Mouse (Mus musculus): ENCODE measurements around the gene Ucma.

The Ucma gene

GRCm38 (mm10) chr2:5001266-5001665 is 25.3 kb downstream of the Ucma start:
- no peak for DNase-seq (ENCODE audit: low read depth, low spot score)

GRCm38 (mm10) chr2:5007107-5007506 is 31.2 kb downstream of the Ucma start:
- DNase-seq (ENCODE audit: low read depth, low spot score) = peak; percentile 17

DNA sequence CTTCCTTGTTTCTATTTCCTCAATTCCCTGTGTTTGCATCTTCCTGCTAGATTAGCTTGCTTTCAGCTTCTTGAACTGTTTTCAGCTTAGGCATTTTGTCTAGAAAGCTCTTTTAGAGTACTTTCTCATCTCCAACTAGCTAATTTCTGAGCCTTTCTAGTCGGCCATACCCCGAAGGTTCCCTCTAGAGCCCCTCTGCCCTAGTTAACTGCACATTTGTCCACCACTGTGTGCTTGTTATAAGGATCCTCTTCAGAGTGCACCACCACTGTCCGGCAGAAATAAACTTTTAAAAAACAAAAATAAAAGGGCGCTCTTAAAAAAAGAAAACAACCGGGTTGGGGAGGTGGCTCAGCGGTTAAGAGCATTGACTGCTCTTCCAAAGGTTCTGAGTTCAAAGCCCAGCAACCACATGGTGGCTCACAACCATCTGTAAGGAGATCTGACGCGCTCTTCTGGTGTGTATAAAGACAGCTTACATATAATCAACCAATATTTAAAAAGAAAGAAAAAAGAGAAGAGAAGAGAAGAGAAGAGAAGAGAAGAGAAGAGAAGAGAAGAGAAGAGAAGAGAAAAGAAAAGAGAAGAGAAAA is 36.1 kb downstream of the Ucma start:
- DNase-seq (ENCODE audit: low read depth, low spot score) = no peak

- DNase-seq (ENCODE audit: low read depth, low spot score) = peak; percentile 86
These were observed 36.8 kb downstream of the Ucma start, which contains the start of gene Mcm10 for GRCm38 (mm10) chr2:5012491-5013324. Gene Mcm10, minus strand, starts transcription at chr2:5012791.

- DNase-seq (ENCODE audit: low read depth, low spot score) = no peak
These were observed 38.7 kb downstream of the Ucma start for GRCm38 (mm10) chr2:5014616-5015015.

DNA sequence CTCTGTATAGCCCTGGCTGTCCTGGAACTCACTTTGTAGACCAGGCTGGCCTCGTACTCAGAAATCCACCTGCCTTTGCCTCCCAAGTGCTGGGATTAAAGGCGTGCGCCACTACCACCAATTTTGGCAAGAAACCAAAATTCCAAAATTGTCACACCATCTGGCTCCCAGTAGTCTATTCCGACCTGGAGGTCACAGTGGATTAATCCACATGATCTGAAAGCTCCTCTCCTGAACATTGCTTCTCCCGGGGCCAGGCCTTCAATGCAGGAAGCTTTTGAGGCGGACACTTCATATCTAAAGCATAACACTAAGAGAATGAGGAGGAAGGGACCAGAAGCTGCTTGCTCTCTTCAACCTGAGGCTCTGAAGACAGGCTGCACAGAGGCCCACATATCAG is 39.6 kb downstream of the Ucma start:
- DNase-seq (ENCODE audit: low read depth, low spot score) = no peak

- DNase-seq (ENCODE audit: low read depth, low spot score) = no peak
These were observed 41.0 kb downstream of the Ucma start for GRCm38 (mm10) chr2:5016922-5017321.

- peak; percentile 76 for DNase-seq (ENCODE audit: low read depth, low spot score)
These were observed 43.8 kb downstream of the Ucma start for GRCm38 (mm10) chr2:5019708-5020107.

DNA sequence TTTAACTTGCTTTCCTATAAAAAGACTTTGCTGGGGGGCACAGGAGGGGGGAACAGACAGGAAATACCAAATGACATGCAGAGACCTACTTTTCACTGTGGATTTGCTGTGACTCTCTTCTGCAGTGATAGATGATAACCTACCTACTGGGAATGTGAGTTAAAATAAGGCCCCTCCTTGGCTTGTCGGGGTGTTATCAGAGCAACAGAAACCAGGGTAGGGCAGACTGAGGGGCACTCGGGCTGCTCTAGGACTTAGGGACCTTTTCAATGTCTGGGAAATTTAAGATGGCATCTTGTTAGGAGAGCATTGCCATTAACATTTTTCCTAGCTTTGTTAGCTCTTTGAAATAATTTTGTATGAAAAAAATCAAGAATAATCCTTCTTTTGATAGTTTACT is 47.4 kb downstream of the Ucma start:
- no peak for DNase-seq (ENCODE audit: low read depth, low spot score)

GRCm38 (mm10) chr2:5023699-5024399 is 47.9 kb downstream of the Ucma start:
- no peak for DNase-seq (ENCODE audit: low read depth, low spot score)

DNA sequence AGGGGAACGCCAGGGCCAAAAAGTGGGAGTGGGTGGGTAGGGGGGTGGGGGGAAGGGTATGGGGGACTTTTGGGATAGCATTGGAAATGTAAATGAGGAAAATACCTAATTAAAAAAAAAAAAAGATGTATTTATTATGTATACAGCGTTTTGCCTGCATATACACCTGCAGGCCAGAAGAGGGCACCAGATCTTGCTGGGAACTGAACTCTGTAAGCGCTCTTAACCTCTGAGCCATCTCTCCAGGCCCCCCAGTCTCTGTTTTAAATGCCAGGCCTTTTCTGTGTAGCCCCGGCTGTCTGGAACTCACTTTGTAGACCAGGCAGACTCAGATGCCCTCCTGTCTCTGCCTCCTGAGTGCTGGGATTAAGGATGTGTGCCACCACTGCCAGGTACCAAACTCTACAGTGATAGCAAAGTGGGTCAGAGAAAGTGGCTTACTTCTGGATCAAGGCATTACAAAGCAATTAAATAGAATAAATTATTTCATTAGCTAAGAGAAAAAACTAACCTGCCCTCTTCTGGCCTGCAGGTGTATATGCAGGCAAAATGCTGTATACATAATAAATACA is 49.3 kb downstream of the Ucma start:
- DNase-seq (ENCODE audit: low read depth, low spot score) = no peak

GRCm38 (mm10) chr2:5027057-5027456 is 51.1 kb downstream of the Ucma start:
- no peak for DNase-seq (ENCODE audit: low read depth, low spot score)

- no peak for DNase-seq (ENCODE audit: low read depth, low spot score)
These were observed 52.1 kb downstream of the Ucma start for GRCm38 (mm10) chr2:5028047-5028446.

- DNase-seq (ENCODE audit: low read depth, low spot score) = no peak
These were observed 53.9 kb downstream of the Ucma start for GRCm38 (mm10) chr2:5029808-5030207.

GRCm38 (mm10) chr2:5031215-5031614 is 55.3 kb downstream of the Ucma start:
- peak; percentile 71 for DNase-seq (ENCODE audit: low read depth, low spot score)

DNA sequence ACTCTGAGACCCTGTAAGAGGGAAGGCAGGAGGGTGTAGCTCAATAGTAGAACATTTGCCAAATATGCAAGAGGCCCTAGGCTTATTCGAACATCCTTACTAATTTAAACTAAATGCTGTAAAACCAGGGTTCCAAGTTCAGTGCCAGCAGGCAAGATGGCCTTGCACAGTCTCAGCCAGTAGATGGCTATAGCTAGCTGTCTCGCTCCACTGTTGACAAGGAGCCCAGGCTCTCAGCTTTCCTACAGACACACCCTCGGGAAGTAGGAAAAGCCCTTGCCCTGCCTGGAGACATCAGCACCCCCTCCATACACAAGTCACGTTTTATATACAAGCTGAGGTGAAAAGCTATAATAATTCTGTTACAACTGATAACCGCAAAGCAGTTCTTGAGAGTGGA is 56.7 kb downstream of the Ucma start:
- no peak for DNase-seq (ENCODE audit: low read depth, low spot score)

- no peak for DNase-seq (ENCODE audit: low read depth, low spot score)
These were observed 57.9 kb downstream of the Ucma start for GRCm38 (mm10) chr2:5033546-5034420.

GRCm38 (mm10) chr2:5034801-5035200 is 58.9 kb downstream of the Ucma start:
- no peak for DNase-seq (ENCODE audit: low read depth, low spot score)

- no peak for DNase-seq (ENCODE audit: low read depth, low spot score)
These were observed 59.3 kb downstream of the Ucma start for GRCm38 (mm10) chr2:5035241-5035640.

All from telencephalon, adult 2 months (tissue).